Mouse (Mus musculus) hindbrain, embryonic 14.5 days (tissue): ENCODE data around the gene Gramd1a. TPM values are rescaled to one million over a fixed set of nuclear protein-coding genes. Genes with fewer than 3 reads are reported as not detected.

Source experiments
- ATAC-seq: fragments of 200-750 bp; cut with Nextera tagmentation; 2 replicates; pipeline ENCODE4 v1.8.0; 2017; ENCODE audit warnings: moderate number of reproducible peaks, mild to moderate bottlenecking, moderate TSS enrichment, moderate library complexity; ENCODE audit not compliant: low FRiP score
- DNase-seq: peaks from one replicate; pipeline ENCODE4 v3.0.0-alpha.2; 2015; ENCODE audit warnings: low spot score
- H3K27ac ChIP-seq: fragments of 300-500 bp; sonication (generic); 2 replicates; pipeline ENCODE4 v1.5.1; 2014; ENCODE audit warnings: mild to moderate bottlenecking, moderate library complexity
- H3K27me3 ChIP-seq: fragments of 300-500 bp; sonication (generic); 2 replicates; pipeline ENCODE4 v1.6.1; 2014; ENCODE audit warnings: mild to moderate bottlenecking, low read length, mixed read lengths; ENCODE audit not compliant: control insufficient read depth, insufficient read depth
- H3K36me3 ChIP-seq: fragments of 300-500 bp; sonication (generic); replicated peaks from 2 replicates; pipeline ENCODE4 v1.6.1; 2014; ENCODE audit not compliant: control insufficient read depth, insufficient read depth
- H3K4me1 ChIP-seq: fragments of 300-500 bp; sonication (generic); replicated peaks from 2 replicates; pipeline ENCODE4 v1.6.1; 2014; ENCODE audit warnings: antibody characterized with exemption, low read length, mixed read lengths; ENCODE audit not compliant: control insufficient read depth, insufficient read depth
- H3K4me2 ChIP-seq: fragments of 300-500 bp; sonication (generic); replicated peaks from 2 replicates; pipeline ENCODE4 v1.6.1; 2014; ENCODE audit warnings: mild to moderate bottlenecking, moderate library complexity
- H3K4me3 ChIP-seq: fragments of 300-500 bp; sonication (generic); replicated peaks from 2 replicates; pipeline ENCODE4 v1.5.1; 2014; ENCODE audit warnings: mild to moderate bottlenecking, low read length
- H3K9ac ChIP-seq: fragments of 300-500 bp; sonication (generic); 2 replicates; pipeline ENCODE4 v1.6.1; 2014
- H3K9me3 ChIP-seq: fragments of 300-500 bp; sonication (generic); 2 replicates; pipeline ENCODE4 v1.6.1; 2016; ENCODE audit warnings: low read length; ENCODE audit not compliant: control insufficient read depth
- whole genome bisulfite sequencing: fragments of 180-500 bp; shearing (Covaris S2); extraction: QIAGEN DNeasy Blood & Tissue Kit; methylation state at CpG from one replicate; pipeline ENCODE4 v1.1.7; 2014; 5-methylcytosine and 5-hydroxymethylcytosine counted together
- polyA plus RNA-seq: library from polyadenylated mRNA; unstranded; fragments of >200 nt; fragmentation: Nextera tagmentation; extraction: Ambion mirVana; gene quantifications from 2 replicates; pipeline ENCODE4 v1.2.1, GENCODE M21; 2014

Gene Gramd1a
- polyA plus RNA-seq, 1 experiment from 2014 or later: 191 TPM

GRCm38 (mm10) chr7:31168412-31168811, 12.7 kb upstream of the Gramd1a start:
- Histone ChIP-seq H3K4me3 (no peak overlapping the region), H3K4me1 (no peaks in the 10 kb centered on the region), H3K9me3 (0 out of 2 replicates have a peak, but pooled peaks cover 4% of the 10 kb centered on the region), H3K27ac (no peak overlapping the region), H3K27me3 (no peaks in the 10 kb centered on the region), H3K4me2 (no peak overlapping the region), H3K36me3 (no peaks in the 10 kb centered on the region), H3K9ac (no peak overlapping the region)
- WGBS: 65% methylated on average over 8 of the region's 8 CpGs
- no peak for ATAC-seq
- no peak for DNase-seq

DNA sequence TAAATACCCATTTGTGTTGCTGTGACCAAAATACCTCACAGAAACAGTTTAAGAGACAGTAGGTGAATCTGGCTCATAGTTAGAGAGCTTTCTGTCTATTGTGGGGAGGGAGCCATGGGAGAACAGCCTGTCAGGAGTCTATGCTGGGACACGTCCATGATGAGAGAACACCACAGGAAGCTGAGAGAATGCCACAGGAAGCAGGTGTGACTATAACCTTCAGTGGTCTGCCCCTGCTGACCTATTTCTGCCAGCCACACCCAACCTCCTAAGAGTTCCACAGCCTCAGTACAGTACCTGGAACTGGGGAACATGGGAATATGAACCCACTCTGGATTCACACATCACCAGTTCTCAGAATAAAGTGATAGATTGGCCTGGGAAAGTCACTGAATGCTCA, 9.1 kb upstream of the Gramd1a start:
- H3K4me3 ChIP-seq: no peak overlapping the region
- H3K9ac ChIP-seq: no peak overlapping the region
- WGBS: 67% methylated on average over 1 of the region's 1 CpGs
- no peaks in the 10 kb centered on the region for H3K36me3 ChIP-seq
- no peak overlapping the region for H3K27ac ChIP-seq
- H3K9me3 ChIP-seq: 0 out of 2 replicates have a peak, but pooled peaks cover 4% of the 10 kb centered on the region
- no peaks in the 10 kb centered on the region for H3K4me1 ChIP-seq
- H3K4me2 ChIP-seq: no peak overlapping the region
- DNase-seq: no peak
- ATAC-seq: no peak
- no peaks in the 10 kb centered on the region for H3K27me3 ChIP-seq

- no peak for DNase-seq
- Histone ChIP-seq H3K27me3 (no peaks in the 10 kb centered on the region), H3K9ac (no peak overlapping the region), H3K4me2 (no peak overlapping the region), H3K27ac (no peak overlapping the region), H3K4me3 (no peak overlapping the region), H3K4me1 (no peaks in the 10 kb centered on the region), H3K9me3 (0 out of 2 replicates have a peak, but pooled peaks cover 4% of the 10 kb centered on the region), H3K36me3 (no peaks in the 10 kb centered on the region)
- ATAC-seq: no peak
- 49% methylated on average over 3 of the region's 3 CpGs for WGBS
Measured at GRCm38 (mm10) chr7:31163666-31164577, 8.2 kb upstream of the Gramd1a start.

- no peaks in the 10 kb centered on the region for H3K4me1 ChIP-seq
- no peak overlapping the region for H3K4me3 ChIP-seq
- no peak overlapping the region for H3K27ac ChIP-seq
- no peaks in the 10 kb centered on the region for H3K36me3 ChIP-seq
- DNase-seq (no peak), ATAC-seq (no peak)
- 0 out of 2 replicates have a peak, but pooled peaks cover 4% of the 10 kb centered on the region for H3K9me3 ChIP-seq
- 74% methylated on average over 11 of the region's 11 CpGs for WGBS
- H3K9ac ChIP-seq: no peak overlapping the region
- H3K27me3 ChIP-seq: no peaks in the 10 kb centered on the region
- no peak overlapping the region for H3K4me2 ChIP-seq
Measured at GRCm38 (mm10) chr7:31162324-31162723, 6.6 kb upstream of the Gramd1a start.

- 0 out of 2 replicates have a peak, but pooled peaks cover 4% of the 10 kb centered on the region for H3K9me3 ChIP-seq
- no peak overlapping the region for H3K4me2 ChIP-seq
- 58% methylated on average over 3 of the region's 3 CpGs for WGBS
- no peak for DNase-seq
- H3K4me1 ChIP-seq: no peaks in the 10 kb centered on the region
- H3K27me3 ChIP-seq: no peaks in the 10 kb centered on the region
- H3K27ac ChIP-seq: no peak overlapping the region
- no peak overlapping the region for H3K9ac ChIP-seq
- no peak overlapping the region for H3K4me3 ChIP-seq
- no peaks in the 10 kb centered on the region for H3K36me3 ChIP-seq
- ATAC-seq: no peak
Measured at GRCm38 (mm10) chr7:31161831-31162230, 6.1 kb upstream of the Gramd1a start.

- ATAC-seq (no peak), DNase-seq (no peak)
- no peak overlapping the region for H3K4me3 ChIP-seq
- no peaks in the 10 kb centered on the region for H3K4me1 ChIP-seq
- 0 out of 2 replicates have a peak, but pooled peaks cover 4% of the 10 kb centered on the region for H3K9me3 ChIP-seq
- H3K9ac ChIP-seq: no peak overlapping the region
- no peak overlapping the region for H3K4me2 ChIP-seq
- H3K27ac ChIP-seq: no peak overlapping the region
- no peaks in the 10 kb centered on the region for H3K27me3 ChIP-seq
- H3K36me3 ChIP-seq: no peaks in the 10 kb centered on the region
- 87% methylated on average over 3 of the region's 3 CpGs for WGBS
Measured at GRCm38 (mm10) chr7:31161246-31161645, 5.5 kb upstream of the Gramd1a start.

- WGBS: 91% methylated on average over 5 of the region's 5 CpGs
- no peak for ATAC-seq
- H3K36me3 ChIP-seq: no peaks in the 10 kb centered on the region
Measured at GRCm38 (mm10) chr7:31160763-31161162, 5.1 kb upstream of the Gramd1a start.

GRCm38 (mm10) chr7:31156034-31156928, 585 bp upstream of the Gramd1a start:
- WGBS: 43% methylated on average over 19 of the region's 19 CpGs
- Histone ChIP-seq H3K36me3 (no peaks in the 10 kb centered on the region), H3K4me2 (no peak overlapping the region), H3K9me3 (no peaks in the 10 kb centered on the region), H3K27ac (no peak overlapping the region), H3K4me1 (peaks cover 10% of the 10 kb centered on the region), H3K9ac (no peak overlapping the region), H3K4me3 (no peak overlapping the region), H3K27me3 (no peaks in the 10 kb centered on the region)
- ATAC-seq: no peak
- DNase-seq: no peak

More at GRCm38 (mm10) chr7:31160763-31161162, 5.1 kb upstream of the Gramd1a start:
- Histone ChIP-seq H3K27ac (no peak overlapping the region), H3K4me2 (no peak overlapping the region), H3K4me1 (no peaks in the 10 kb centered on the region), H3K9ac (no peak overlapping the region), H3K27me3 (no peaks in the 10 kb centered on the region), H3K4me3 (no peak overlapping the region), H3K9me3 (0 out of 2 replicates have a peak, but pooled peaks cover 4% of the 10 kb centered on the region)
- DNase-seq: no peak
